Mouse (Mus musculus) embryonic fibroblast, embryonic 13.5 days (primary cell): ENCODE measurements around the gene Dkk2. TPM values are rescaled to one million over a fixed set of nuclear protein-coding genes. Genes with fewer than 3 reads are reported as not detected.

Source experiments
- H3K27ac ChIP-seq: 2 replicates; pipeline ENCODE4 v1.5.1; 2012; ENCODE audit warnings: low read length, control low read depth, inconsistent platforms; ENCODE audit not compliant: insufficient read depth
- H3K4me1 ChIP-seq: 2 replicates; pipeline ENCODE4 v1.6.1; 2011; ENCODE audit warnings: low read length; ENCODE audit not compliant: control insufficient read depth, insufficient read depth
- H3K4me3 ChIP-seq: 2 replicates; pipeline ENCODE4 v1.5.1; 2011; ENCODE audit warnings: mild to moderate bottlenecking, control low read depth, low read length; ENCODE audit not compliant: insufficient read depth
- CTCF ChIP-seq: IDR thresholded peaks from 2 replicates; pipeline ENCODE4 v1.5.1; 2011; ENCODE audit warnings: mild to moderate bottlenecking, control low read depth, low read length, moderate library complexity, borderline replicate concordance; ENCODE audit not compliant: insufficient read depth
- POLR2A ChIP-seq: IDR thresholded peaks from 2 replicates; pipeline ENCODE4 v1.6.1; 2011; ENCODE audit warnings: low read depth, mild to moderate bottlenecking, control low read depth, low read length, moderate library complexity
- polyA plus RNA-seq: library from polyadenylated mRNA; stranded (reverse); fragments of >200 nt; gene quantifications from 2 replicates; pipeline ENCODE4 v1.2.4, GENCODE M21; 2011; ENCODE audit warnings: low read depth; ENCODE audit not compliant: missing spikeins, insufficient read length

The Dkk2 gene
- polyA plus RNA-seq, 1 experiment = 22.1 TPM

GRCm38 (mm10) chr3:132121344-132121743 lies 36.3 kb downstream of the Dkk2 start:
- Histone ChIP-seq H3K4me1 (peaks cover 3% of the 10 kb centered on the region; the same call in 1 of the 2 replicates), H3K4me3 (no peak overlapping the region), H3K27ac (peak overlapping the region; percentile 19; the same call in 1 of the 2 replicates)
- TF ChIP-seq POLR2A (no peak), CTCF (no peak)

GRCm38 (mm10) chr3:132122581-132122980 lies 37.5 kb downstream of the Dkk2 start:
- no peaks in the 10 kb centered on the region; the same call in 1 of the 2 replicates for H3K4me1 ChIP-seq
- no peak overlapping the region for H3K4me3 ChIP-seq
- peak overlapping the region; percentile 18; the same call in 1 of the 2 replicates for H3K27ac ChIP-seq
- no peak for TF ChIP-seq POLR2A
- TF ChIP-seq CTCF = no peak

- H3K4me3 ChIP-seq = no peak overlapping the region
- TF ChIP-seq POLR2A (no peak), CTCF (no peak)
- H3K4me1 ChIP-seq = peaks cover 5% of the 10 kb centered on the region; the same call in 1 of the 2 replicates
- H3K27ac ChIP-seq = no peak overlapping the region
These were observed 40.2 kb downstream of the Dkk2 start for GRCm38 (mm10) chr3:132125227-132125740.

GRCm38 (mm10) chr3:132129730-132130274 lies 44.7 kb downstream of the Dkk2 start:
- H3K4me1 ChIP-seq = 0 out of 2 replicates have a peak, but pooled peaks cover 5% of the 10 kb centered on the region
- H3K27ac ChIP-seq = no peak overlapping the region
- TF ChIP-seq CTCF = no peak
- H3K4me3 ChIP-seq = no peak overlapping the region

- TF ChIP-seq POLR2A = no peak
- no peak for TF ChIP-seq CTCF
- H3K27ac ChIP-seq = no peak overlapping the region
- 0 out of 2 replicates have a peak, but pooled peaks cover 5% of the 10 kb centered on the region for H3K4me1 ChIP-seq
- no peak overlapping the region for H3K4me3 ChIP-seq
These were observed 45.7 kb downstream of the Dkk2 start for GRCm38 (mm10) chr3:132130781-132131180.

GRCm38 (mm10) chr3:132131939-132132338 lies 46.8 kb downstream of the Dkk2 start:
- no peak overlapping the region for H3K27ac ChIP-seq
- H3K4me3 ChIP-seq = no peak overlapping the region
- TF ChIP-seq CTCF (no peak), POLR2A (no peak)
- H3K4me1 ChIP-seq = peaks cover 7% of the 10 kb centered on the region; the same call in 1 of the 2 replicates

- Histone ChIP-seq H3K4me1 (peaks cover 7% of the 10 kb centered on the region; the same call in 1 of the 2 replicates), H3K4me3 (no peak overlapping the region), H3K27ac (no peak overlapping the region)
- TF ChIP-seq POLR2A (no peak), CTCF (no peak)
These were observed 49.4 kb downstream of the Dkk2 start for GRCm38 (mm10) chr3:132134502-132134901.

GRCm38 (mm10) chr3:132137802-132138378 lies 52.8 kb downstream of the Dkk2 start:
- Histone ChIP-seq H3K4me3 (no peak overlapping the region), H3K27ac (no peak overlapping the region), H3K4me1 (peaks cover 2% of the 10 kb centered on the region; the same call in 1 of the 2 replicates)
- TF ChIP-seq POLR2A = no peak
- no peak for TF ChIP-seq CTCF

GRCm38 (mm10) chr3:132141031-132141430 lies 55.9 kb downstream of the Dkk2 start:
- no peak overlapping the region for H3K27ac ChIP-seq
- no peak for TF ChIP-seq POLR2A
- TF ChIP-seq CTCF = no peak
- H3K4me1 ChIP-seq = peaks cover 2% of the 10 kb centered on the region; the same call in 1 of the 2 replicates
- no peak overlapping the region for H3K4me3 ChIP-seq

- H3K27ac ChIP-seq = no peak overlapping the region
- H3K4me1 ChIP-seq = no peaks in the 10 kb centered on the region
- TF ChIP-seq POLR2A = no peak
- no peak for TF ChIP-seq CTCF
- H3K4me3 ChIP-seq = no peak overlapping the region
These were observed 64.4 kb downstream of the Dkk2 start for GRCm38 (mm10) chr3:132149446-132150025.
